Comparison of ENCODE assay signal across 9 mouse cellular contexts in the genomic region with DNA sequence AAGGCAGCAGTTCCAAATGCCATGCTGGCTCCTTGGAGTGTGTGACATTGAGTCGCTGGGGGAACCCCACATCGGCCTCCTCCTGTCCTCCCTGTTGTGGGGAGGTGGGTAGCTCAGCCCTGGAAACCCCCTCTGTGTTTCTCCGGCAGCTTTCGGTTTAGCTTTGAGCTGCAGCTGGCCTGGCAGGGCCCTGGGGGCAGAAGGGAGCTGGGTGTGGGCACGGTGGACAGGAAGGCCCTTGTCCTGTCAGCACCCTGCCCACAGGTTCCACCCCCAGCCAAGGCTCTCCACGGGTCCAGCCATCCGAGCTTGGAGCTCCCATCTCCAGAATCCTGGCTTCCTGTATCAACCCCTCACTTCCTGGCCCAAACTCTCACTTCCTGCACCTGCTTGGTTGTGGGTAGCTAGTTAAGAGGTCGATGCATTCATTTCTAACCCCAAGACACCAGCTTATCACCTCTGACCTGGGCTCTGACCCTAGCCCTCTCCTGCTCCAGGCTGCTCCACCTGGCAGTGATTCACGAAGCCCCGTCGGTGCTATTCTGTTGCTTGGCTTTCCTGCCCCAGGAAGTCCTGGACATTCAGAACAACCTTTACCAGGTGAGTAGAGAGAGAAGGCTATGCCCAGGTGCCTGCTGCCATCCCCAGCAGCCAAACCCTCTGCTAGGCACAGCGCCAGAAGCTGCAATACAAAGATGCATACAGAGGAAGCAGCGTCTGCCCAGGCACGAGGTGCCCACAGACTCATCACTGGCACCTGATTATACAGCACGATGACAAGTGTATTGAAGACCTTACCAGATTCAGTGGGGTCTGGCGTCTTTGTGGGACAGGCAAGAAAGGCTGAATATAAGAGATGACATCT. TPM values are rescaled to one million over a fixed set of nuclear protein-coding genes. Genes with fewer than 3 reads are reported as not detected.
A peak's percentile ranks its signal among the peaks of the same experiment; 100 is the strongest.
DNase-seq lines count a peak whose midpoint lies in the region; ATAC-seq and TF ChIP-seq lines count a peak whose summit lies in the region.
"Had no signal": no experiment of that assay in that cellular context is flagged by ENCODE, and none has a peak within 500 bp of the region (broad histone marks: within the 10 kb centered on the region; RNA-seq: fewer than 3 reads in every experiment).

No protein-coding gene starts in this region.

- no peak for DNase-seq in heart, postnatal 14 days
- DNase-seq in stomach, postnatal 0 days (ENCODE audit: low spot score) = no peak
- no peak for DNase-seq in right cerebral cortex, adult 2 months (ENCODE audit: low spot score in 2 of 2)
- no peak for DNase-seq in urinary bladder, adult 2 months (ENCODE audit: low spot score)
- DNase-seq in right cerebral cortex, postnatal 36 days (ENCODE audit: low spot score in 2 of 2) = no peak
- DNase-seq: right cerebral cortex, postnatal 25 days had no signal

- TF ChIP-seq CTCF in stomach, postnatal 0 days (IDR thresholded peaks at IDR 0.05; ENCODE audit: low read depth) = no peak

- no peak for TF ChIP-seq EP300 in stomach, postnatal 0 days (optimal IDR thresholded peaks at IDR 0.05)

- intact Hi-C loops in heart, postnatal 14 days (cut with DNase I) = no loop called here

- H3K4me3 ChIP-seq in heart, embryonic 12.5 days = no peak overlapping the region
- no peak overlapping the region for H3K4me3 ChIP-seq in stomach, embryonic 16.5 days (replicated peaks; ENCODE audit: low read length)
- no peak overlapping the region for H3K4me3 ChIP-seq in stomach, postnatal 0 days (ENCODE audit: low read depth, low read length)
- H3K4me3 ChIP-seq in limb, embryonic 12.5 days (replicated peaks) = no peak overlapping the region

- H3K27me3 ChIP-seq in heart, embryonic 12.5 days (replicated peaks) = peaks cover 36% of the 10 kb centered on the region
- peaks cover 9% of the 10 kb centered on the region for H3K27me3 ChIP-seq in stomach, embryonic 16.5 days (ENCODE audit: control insufficient read depth, insufficient read depth, low read length)
- H3K27me3 ChIP-seq in stomach, postnatal 0 days (ENCODE audit: control insufficient read depth, insufficient read depth, low read length) = no peaks in the 10 kb centered on the region
- H3K27me3 ChIP-seq in limb, embryonic 12.5 days = peaks cover 32% of the 10 kb centered on the region

- 63% methylated on average over 16 of the region's 16 CpGs for WGBS in heart, embryonic 12.5 days
- 71% methylated on average over 16 of the region's 16 CpGs for WGBS in stomach, embryonic 16.5 days
- 74% methylated on average over 16 of the region's 16 CpGs for WGBS in stomach, postnatal 0 days
- 71% methylated on average over 16 of the region's 16 CpGs for WGBS in limb, embryonic 12.5 days

- peaks cover 22% of the 10 kb centered on the region for H3K4me1 ChIP-seq in heart, embryonic 12.5 days (replicated peaks)
- H3K4me1 ChIP-seq in stomach, embryonic 16.5 days (ENCODE audit: control insufficient read depth, insufficient read depth, low read length) = peaks cover 4% of the 10 kb centered on the region; the same call in 1 of the 2 replicates
- peaks cover 3% of the 10 kb centered on the region; the same call in 1 of the 2 replicates for H3K4me1 ChIP-seq in stomach, postnatal 0 days (replicated peaks; ENCODE audit: control insufficient read depth, insufficient read depth)
- peaks cover 26% of the 10 kb centered on the region for H3K4me1 ChIP-seq in limb, embryonic 12.5 days (replicated peaks)

- ATAC-seq in heart, embryonic 12.5 days (ENCODE audit: insufficient number of reproducible peaks, low FRiP score) = no peak
- no peak for ATAC-seq in stomach, embryonic 16.5 days (ENCODE audit: insufficient read depth, low FRiP score)
- no peak for ATAC-seq in stomach, postnatal 0 days (ENCODE audit: low FRiP score, low TSS enrichment)
- no peak for ATAC-seq in limb, embryonic 12.5 days (ENCODE audit: insufficient number of reproducible peaks, insufficient read depth, low FRiP score, low TSS enrichment, low read depth)

- H3K9ac ChIP-seq in heart, embryonic 12.5 days = 0 out of 2 replicates have a peak overlapping the region, but pooled peaks have one; percentile 13
- H3K9ac ChIP-seq in stomach, embryonic 16.5 days (ENCODE audit: low read length) = 0 out of 2 replicates have a peak overlapping the region, but pooled peaks have one; percentile 16
- no peak overlapping the region for H3K9ac ChIP-seq in stomach, postnatal 0 days (ENCODE audit: low read length)
- H3K9ac ChIP-seq in limb, embryonic 12.5 days (replicated peaks) = peak overlapping the region; percentile 34; the same call in 1 of the 2 replicates

- H3K9me3 ChIP-seq in heart, embryonic 12.5 days (replicated peaks) = no peaks in the 10 kb centered on the region
- H3K9me3 ChIP-seq in stomach, embryonic 16.5 days (replicated peaks; ENCODE audit: control insufficient read depth, low read length) = no peaks in the 10 kb centered on the region
- no peaks in the 10 kb centered on the region for H3K9me3 ChIP-seq in stomach, postnatal 0 days (ENCODE audit: control insufficient read depth, low read length)
- H3K9me3 ChIP-seq in limb, embryonic 12.5 days = no peaks in the 10 kb centered on the region

- H3K4me2 ChIP-seq in heart, embryonic 12.5 days = peak overlapping the region; percentile 33; the same call in 1 of the 2 replicates
- no peak overlapping the region for H3K4me2 ChIP-seq in stomach, embryonic 16.5 days (ENCODE audit: low read depth, low read length)
- no peak overlapping the region for H3K4me2 ChIP-seq in stomach, postnatal 0 days (replicated peaks; ENCODE audit: low read depth)
- H3K4me2 ChIP-seq in limb, embryonic 12.5 days = 0 out of 2 replicates have a peak overlapping the region, but pooled peaks have one; percentile 94

- H3K27ac ChIP-seq in heart, embryonic 12.5 days (ENCODE audit: poor library complexity, severe bottlenecking) = no peak overlapping the region
- no peak overlapping the region for H3K27ac ChIP-seq in stomach, embryonic 16.5 days (ENCODE audit: low read length)
- no peak overlapping the region for H3K27ac ChIP-seq in stomach, postnatal 0 days (replicated peaks)
- no peak overlapping the region for H3K27ac ChIP-seq in limb, embryonic 12.5 days

- H3K36me3 ChIP-seq in heart, embryonic 12.5 days = 0 out of 2 replicates have a peak, but pooled peaks cover 5% of the 10 kb centered on the region
- H3K36me3 ChIP-seq in stomach, embryonic 16.5 days (ENCODE audit: control insufficient read depth, insufficient read depth, low read length) = no peaks in the 10 kb centered on the region
- no peaks in the 10 kb centered on the region for H3K36me3 ChIP-seq in stomach, postnatal 0 days (ENCODE audit: control insufficient read depth, insufficient read depth, low read length)
- 0 out of 2 replicates have a peak, but pooled peaks cover 6% of the 10 kb centered on the region for H3K36me3 ChIP-seq in limb, embryonic 12.5 days

RNA-seq across cellular contexts. Expression of gene Nfkbie, which starts 2.7 kb away (rescaled TPM):
- 2.5 and 3.1 TPM in 2 replicates for polyA plus RNA-seq in heart, embryonic 12.5 days (2016; fragmentation: Nextera tagmentation; extraction: Ambion mirVana)
- 1 to 10 TPM; 1.5 to 2.1 TPM for total RNA-seq in heart, postnatal 14 days (2021)
- polyA plus RNA-seq in stomach, embryonic 16.5 days (2015; fragmentation: Nextera tagmentation; extraction: Ambion mirVana) = 4.2 and 4.4 TPM in 2 replicates
- 1.6 and 2.0 TPM in 2 replicates for polyA plus RNA-seq in stomach, postnatal 0 days (2015; fragmentation: Nextera tagmentation; extraction: Ambion mirVana)
- 6.5 and 6.6 TPM in 2 replicates for polyA plus RNA-seq in limb, embryonic 12.5 days (2016; fragmentation: Nextera tagmentation; extraction: Ambion mirVana)
- 5.7 and 6.1 TPM in 2 replicates for polyA plus RNA-seq in urinary bladder, adult 2 months (2012; rRNA removed)

RNA-seq across cellular contexts. Expression of gene Slc35b2, which starts 5.4 kb away (rescaled TPM):
- 85.6 and 89.6 TPM in 2 replicates for polyA plus RNA-seq in heart, embryonic 12.5 days (2016; fragmentation: Nextera tagmentation; extraction: Ambion mirVana)
- 10 to 100 TPM; 28.8 to 29.9 TPM for total RNA-seq in heart, postnatal 14 days (2021)
- polyA plus RNA-seq in stomach, embryonic 16.5 days (2015; fragmentation: Nextera tagmentation; extraction: Ambion mirVana) = 115 and 117 TPM in 2 replicates
- 72.7 and 76.8 TPM in 2 replicates for polyA plus RNA-seq in stomach, postnatal 0 days (2015; fragmentation: Nextera tagmentation; extraction: Ambion mirVana)
- polyA plus RNA-seq in limb, embryonic 12.5 days (2016; fragmentation: Nextera tagmentation; extraction: Ambion mirVana) = 96.9 and 106 TPM in 2 replicates
- polyA plus RNA-seq in urinary bladder, adult 2 months (2012; rRNA removed) = 62.3 and 69.4 TPM in 2 replicates

RNA-seq across cellular contexts. Expression of gene Tmem151b, which starts 8.8 kb away (rescaled TPM):
- polyA plus RNA-seq in heart, embryonic 12.5 days (2016; fragmentation: Nextera tagmentation; extraction: Ambion mirVana) = 1.4 and 1.6 TPM in 2 replicates
- total RNA-seq in heart, postnatal 14 days (2021) = under 1 TPM; 0.07 to 0.49 TPM
- polyA plus RNA-seq in stomach, embryonic 16.5 days (2015; fragmentation: Nextera tagmentation; extraction: Ambion mirVana) = 2.1 and 2.2 TPM in 2 replicates
- 0.41 and 0.63 TPM in 2 replicates for polyA plus RNA-seq in stomach, postnatal 0 days (2015; fragmentation: Nextera tagmentation; extraction: Ambion mirVana)
- 7.7 and 9.7 TPM in 2 replicates for polyA plus RNA-seq in limb, embryonic 12.5 days (2016; fragmentation: Nextera tagmentation; extraction: Ambion mirVana)
- polyA plus RNA-seq in urinary bladder, adult 2 months (2012; rRNA removed) = 0.51 and 0.81 TPM in 2 replicates

RNA-seq across cellular contexts. Expression of gene Hsp90ab1, which starts 14.8 kb away (rescaled TPM):
- 1,306 and 1,316 TPM in 2 replicates for polyA plus RNA-seq in heart, embryonic 12.5 days (2016; fragmentation: Nextera tagmentation; extraction: Ambion mirVana)
- total RNA-seq in heart, postnatal 14 days (2021) = 100 to 1,000 TPM; 897 to 986 TPM
- polyA plus RNA-seq in stomach, embryonic 16.5 days (2015; fragmentation: Nextera tagmentation; extraction: Ambion mirVana) = 1,400 and 1,468 TPM in 2 replicates
- 715 and 750 TPM in 2 replicates for polyA plus RNA-seq in stomach, postnatal 0 days (2015; fragmentation: Nextera tagmentation; extraction: Ambion mirVana)
- polyA plus RNA-seq in limb, embryonic 12.5 days (2016; fragmentation: Nextera tagmentation; extraction: Ambion mirVana) = 1,474 and 1,563 TPM in 2 replicates
- polyA plus RNA-seq in urinary bladder, adult 2 months (2012; rRNA removed) = 635 and 857 TPM in 2 replicates

RNA-seq across cellular contexts. Expression of gene Tcte1, which starts 35.0 kb away (rescaled TPM):
- 0.15 and 0.20 TPM in 2 replicates for polyA plus RNA-seq in heart, embryonic 12.5 days (2016; fragmentation: Nextera tagmentation; extraction: Ambion mirVana)
- under 1 TPM in 1 of 2 experiments, not detected in 1; 0.12 TPM for total RNA-seq in heart, postnatal 14 days (2021)
- 0.25 and 0.28 TPM in 2 replicates for polyA plus RNA-seq in stomach, embryonic 16.5 days (2015; fragmentation: Nextera tagmentation; extraction: Ambion mirVana)
- polyA plus RNA-seq in stomach, postnatal 0 days (2015; fragmentation: Nextera tagmentation; extraction: Ambion mirVana) = 0.04 and 0.13 TPM in 2 replicates
- 0.91 and 1.3 TPM in 2 replicates for polyA plus RNA-seq in limb, embryonic 12.5 days (2016; fragmentation: Nextera tagmentation; extraction: Ambion mirVana)
- 0.01 TPM in 1 of 2 replicates, not detected in the other for polyA plus RNA-seq in urinary bladder, adult 2 months (2012; rRNA removed)

Comparison
In these comparisons a context has a peak if more than half of its experiments do, and no peak if none do; other contexts are left out.
1. H3K4me2 ChIP-seq: peak in heart, embryonic 12.5 days (single experiment) and limb, embryonic 12.5 days (single experiment); none in stomach, embryonic 16.5 days (single experiment) and stomach, postnatal 0 days (single experiment).